Mouse (Mus musculus): ENCODE data around the gene Pate2. TPM values are rescaled to one million over a fixed set of nuclear protein-coding genes. Genes with fewer than 3 reads are reported as not detected.

The Pate2 gene
- 0.28 and 0.59 TPM in 2 replicates for polyA plus RNA-seq (2015; fragmentation: Nextera tagmentation; extraction: Ambion mirVana)

GRCm38 (mm10) chr9:35569571-35570534 lies at the start of gene Pate2, which contains the start of gene Hyls1:
Gene Pate2 (plus strand): TSS chr9:35570284.
Gene Hyls1 (minus strand): TSS chr9:35570398.

DNA sequence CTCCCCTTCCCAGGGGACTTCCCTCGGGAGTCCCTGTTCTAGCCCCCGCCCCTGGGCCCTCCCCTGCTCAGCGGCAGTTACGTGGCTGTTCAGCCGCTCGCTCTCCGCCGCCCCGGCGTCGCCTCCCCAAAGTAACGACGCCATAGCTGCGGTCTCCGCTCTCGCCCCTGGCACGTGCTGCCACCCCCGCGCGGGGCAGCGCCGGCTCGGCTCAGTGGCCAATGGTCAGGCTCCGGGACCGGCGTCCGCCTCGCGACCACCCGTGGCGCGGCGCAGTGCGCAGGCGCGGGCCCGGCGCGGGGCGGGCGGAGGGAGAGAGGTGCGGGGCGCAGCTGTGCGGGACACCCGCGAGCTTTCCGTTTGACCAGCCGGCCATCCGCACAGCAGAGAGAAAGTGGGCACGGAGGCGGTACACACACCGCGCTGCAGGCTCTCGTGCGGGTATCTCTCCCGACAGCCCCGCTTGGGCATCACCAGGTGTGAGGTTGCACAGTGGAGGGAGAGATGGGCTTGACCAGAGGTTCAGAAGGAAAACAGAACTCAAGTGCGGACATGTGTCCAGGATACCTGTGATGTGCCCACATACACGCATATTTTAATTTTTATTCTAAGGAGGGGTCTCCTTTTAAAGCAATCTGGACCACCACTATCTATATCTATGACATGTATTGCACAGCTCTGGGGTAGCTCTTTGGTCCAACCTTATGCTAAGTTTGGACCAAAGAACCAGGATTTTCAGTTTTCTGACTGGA lies 11.7 kb upstream of the Pate2 start, which contains the start of the genes Ddx25 and Pus3:
Gene Ddx25, minus strand, starts transcription at position 272 of the 752 bp plus-strand sequence.
Gene Pus3, plus strand, starts transcription at position 339 of the 752 bp plus-strand sequence.

GRCm38 (mm10) chr9:35611841-35612240 lies 41.8 kb downstream of the Pate2 start, which contains the start of gene Pate4:
Gene Pate4 (minus strand): TSS chr9:35611941.

GRCm38 (mm10) chr9:35648102-35648501 lies 78.0 kb downstream of the Pate2 start, which contains the start of gene Pate3:
Gene Pate3 (minus strand): TSS chr9:35648202.

GRCm38 (mm10) chr9:35687013-35687412 lies 116.9 kb downstream of the Pate2 start, which contains the start of gene Pate1:
Gene Pate1 (minus strand): TSS chr9:35687390.

Other genes with a start within 250 kb of the Pate2 start
- gene Cdon, start 149.2 kb upstream of the Pate2 start, polyA plus RNA-seq (2015; fragmentation: Nextera tagmentation; extraction: Ambion mirVana), result 4.7 and 5.3 TPM in 2 replicates
- gene Gm1113, start 52.0 kb upstream of the Pate2 start, polyA plus RNA-seq (2015; fragmentation: Nextera tagmentation; extraction: Ambion mirVana), result not detected in 2 replicates
- 0.37 and 0.44 TPM in 2 replicates for gene Ddx25, start 11.8 kb upstream of the Pate2 start, polyA plus RNA-seq (2015; fragmentation: Nextera tagmentation; extraction: Ambion mirVana)
- gene Pus3, start 11.7 kb upstream of the Pate2 start, polyA plus RNA-seq (2015; fragmentation: Nextera tagmentation; extraction: Ambion mirVana), result 9.1 and 9.9 TPM in 2 replicates
- 3.5 and 4.1 TPM in 2 replicates for gene Hyls1, start 114 bp downstream of the Pate2 start, polyA plus RNA-seq (2015; fragmentation: Nextera tagmentation; extraction: Ambion mirVana)
- not detected in 2 replicates for gene Pate4, start 41.7 kb downstream of the Pate2 start, polyA plus RNA-seq (2015; fragmentation: Nextera tagmentation; extraction: Ambion mirVana)
- gene Pate3, start 77.9 kb downstream of the Pate2 start, polyA plus RNA-seq (2015; fragmentation: Nextera tagmentation; extraction: Ambion mirVana), result not detected in 2 replicates
- gene Pate1, start 117.1 kb downstream of the Pate2 start, polyA plus RNA-seq (2015; fragmentation: Nextera tagmentation; extraction: Ambion mirVana), result not detected in 2 replicates
- not detected in 2 replicates for gene Gm17677, start 170.8 kb downstream of the Pate2 start, polyA plus RNA-seq (2015; fragmentation: Nextera tagmentation; extraction: Ambion mirVana)
- not detected in 2 replicates for gene Gm17727, start 207.8 kb downstream of the Pate2 start, polyA plus RNA-seq (2015; fragmentation: Nextera tagmentation; extraction: Ambion mirVana)
- not detected in 2 replicates for gene Gm27235, start 219.8 kb downstream of the Pate2 start, polyA plus RNA-seq (2015; fragmentation: Nextera tagmentation; extraction: Ambion mirVana)
- not detected in 2 replicates for gene D730048I06Rik, start 219.8 kb downstream of the Pate2 start, polyA plus RNA-seq (2015; fragmentation: Nextera tagmentation; extraction: Ambion mirVana)